Mouse (Mus musculus): ENCODE results near the gene Adss.

Gene Adss

DNA sequence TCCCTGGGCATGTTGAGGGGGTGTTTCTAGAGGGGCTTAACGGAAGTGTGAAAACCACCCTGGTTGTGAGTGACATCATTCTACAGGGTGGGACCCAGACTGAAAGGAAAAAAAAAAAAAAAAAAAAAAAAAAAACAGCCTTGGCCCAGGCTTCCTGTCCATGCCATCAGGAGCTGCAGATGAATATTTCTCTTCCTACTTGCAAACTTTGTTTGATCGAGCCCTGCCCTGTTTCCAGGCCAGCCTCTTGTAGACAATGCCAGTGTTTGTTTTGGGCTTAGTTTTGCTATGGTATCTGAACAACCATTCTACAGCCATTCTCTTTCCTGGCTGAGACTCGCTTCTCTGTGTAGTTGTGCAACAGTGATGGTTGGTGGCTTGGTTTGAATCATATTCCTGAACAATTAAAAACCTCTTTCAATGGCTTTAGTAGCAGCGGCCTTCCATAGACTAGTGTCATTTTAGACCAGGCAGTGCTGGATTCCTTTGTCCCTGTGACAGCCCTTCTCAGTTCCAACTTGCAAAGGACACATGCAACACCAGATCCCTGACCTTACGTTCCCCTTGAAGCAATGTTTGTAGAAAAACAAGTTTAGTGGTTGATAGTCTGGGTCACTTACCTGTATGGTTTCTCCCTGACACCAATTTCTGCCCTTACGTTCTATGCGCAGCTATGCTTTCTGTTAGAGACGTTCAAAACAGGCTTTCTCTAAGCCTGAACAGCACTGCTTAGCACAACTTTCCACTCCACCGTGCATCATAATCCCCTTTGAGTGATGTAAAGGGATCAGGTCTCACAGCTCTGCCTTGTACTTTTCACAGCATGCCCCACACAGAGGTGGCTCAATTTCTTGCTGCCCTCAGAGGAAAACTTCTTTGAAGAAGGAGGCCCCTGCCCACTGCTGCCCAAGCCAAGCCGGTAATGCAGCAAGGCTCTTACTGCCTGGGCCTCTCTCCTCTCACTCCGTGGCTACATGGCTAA is 67.0 kb downstream of the Adss start, which contains the start of gene 1700016C15Rik:
Gene 1700016C15Rik (plus strand): TSS at position 772 of the 982 bp plus-strand sequence.
- DNase-seq (ENCODE audit: low read depth, low spot score), result no peak

GRCm38 (mm10) chr1:177727883-177728525 is 68.3 kb downstream of the Adss start:
- DNase-seq (ENCODE audit: low read depth, low spot score), result no peak

- no peak for DNase-seq (ENCODE audit: low read depth, low spot score)
Observed at GRCm38 (mm10) chr1:177726870-177727269, 69.4 kb downstream of the Adss start.

DNA sequence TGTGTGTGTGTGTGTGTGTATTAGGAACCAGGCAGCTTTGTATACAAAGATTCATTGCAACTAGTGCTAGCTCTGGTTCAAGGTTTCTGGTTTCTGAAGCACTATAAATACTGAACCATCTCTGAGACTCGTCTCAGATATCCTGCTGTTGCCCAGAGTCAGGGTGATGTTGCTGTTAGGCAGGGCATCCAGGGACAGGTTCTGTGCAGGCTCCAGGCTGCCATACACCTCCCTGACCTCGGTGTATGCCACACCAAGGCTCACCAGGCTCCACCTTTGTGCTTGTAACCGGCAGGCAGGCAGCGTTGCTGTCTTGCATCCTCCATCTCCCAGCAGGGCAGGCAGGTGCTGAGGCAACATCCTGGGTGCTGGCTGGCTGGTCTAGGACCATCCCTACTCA is 72.5 kb downstream of the Adss start:
- no peak for DNase-seq (ENCODE audit: low read depth, low spot score)

DNA sequence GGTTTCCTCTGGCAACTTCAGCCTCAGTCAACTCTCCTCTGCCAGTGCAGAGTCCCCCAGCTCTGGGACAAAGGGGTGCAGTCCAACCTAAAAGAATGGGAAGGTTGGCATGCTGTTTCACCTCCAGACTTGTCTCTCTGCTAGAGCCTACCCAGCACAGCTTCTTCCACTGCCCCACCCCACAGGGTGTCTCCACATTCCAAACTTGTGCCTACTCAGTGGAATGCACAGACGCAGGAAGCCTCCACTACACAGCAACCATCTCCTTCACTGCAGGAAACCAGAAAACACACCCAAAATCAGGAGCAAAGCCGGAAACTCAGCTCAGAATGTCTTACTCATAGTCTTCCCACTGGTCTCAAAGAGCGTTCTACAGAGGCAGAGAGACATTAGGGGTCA is 77.3 kb downstream of the Adss start:
- peak; percentile 79 for DNase-seq (ENCODE audit: low read depth, low spot score)

DNA sequence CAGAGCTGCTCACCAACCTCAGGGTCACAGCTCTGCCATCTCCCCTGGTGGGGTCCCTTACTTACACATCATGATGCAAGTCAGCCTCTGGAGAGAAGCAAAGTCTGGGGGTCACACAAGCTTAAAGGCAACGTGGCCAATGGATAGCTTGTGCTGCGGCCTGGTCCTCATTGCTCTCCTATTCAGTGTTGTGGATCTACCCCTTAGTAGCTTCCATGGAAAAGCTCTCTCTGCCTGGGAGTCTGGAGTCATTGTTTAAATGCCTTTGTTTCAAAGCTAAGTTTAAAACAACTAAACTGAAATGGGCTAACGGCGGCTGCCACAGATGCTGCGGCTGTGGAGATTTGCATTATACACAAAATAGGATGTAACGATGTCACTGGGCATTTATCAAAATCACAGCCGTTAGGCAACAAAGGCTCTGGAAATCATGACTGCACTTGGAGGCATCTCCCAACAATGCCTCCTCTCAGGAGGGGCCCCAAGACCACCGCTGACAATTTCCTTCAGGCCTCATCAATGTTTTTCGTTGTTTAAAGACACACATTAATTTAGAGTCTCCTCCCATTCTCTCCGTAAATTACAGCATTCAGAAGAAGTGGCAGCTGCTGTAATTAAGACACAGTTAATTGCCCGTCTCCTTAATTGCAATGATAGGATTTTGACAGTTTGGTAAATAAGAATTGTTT is 77.8 kb downstream of the Adss start:
- no peak for DNase-seq (ENCODE audit: low read depth, low spot score)

GRCm38 (mm10) chr1:177717057-177717835 is 79.1 kb downstream of the Adss start:
- no peak for DNase-seq (ENCODE audit: low read depth, low spot score)

- DNase-seq (ENCODE audit: low read depth, low spot score), result no peak
Observed at GRCm38 (mm10) chr1:177716448-177716847, 79.9 kb downstream of the Adss start.

GRCm38 (mm10) chr1:177714397-177715012 is 81.8 kb downstream of the Adss start:
- DNase-seq (ENCODE audit: low read depth, low spot score), result no peak

GRCm38 (mm10) chr1:177713635-177714396 is 82.5 kb downstream of the Adss start:
- peak; percentile 40 for DNase-seq (ENCODE audit: low read depth, low spot score)
